Mouse (Mus musculus): Measurements from ENCODE around the gene H3f3a. TPM values are rescaled to one million over a fixed set of nuclear protein-coding genes. Genes with fewer than 3 reads are reported as not detected.

Gene H3f3a
- polyA plus RNA-seq (2014; fragmentation: Illumina TruSeq; extraction: RNeasy Lipid Tissue Mini Kit (QIAGEN cat#74804); ENCODE audit: low read depth, low replicate concordance): 1,682 TPM

DNA sequence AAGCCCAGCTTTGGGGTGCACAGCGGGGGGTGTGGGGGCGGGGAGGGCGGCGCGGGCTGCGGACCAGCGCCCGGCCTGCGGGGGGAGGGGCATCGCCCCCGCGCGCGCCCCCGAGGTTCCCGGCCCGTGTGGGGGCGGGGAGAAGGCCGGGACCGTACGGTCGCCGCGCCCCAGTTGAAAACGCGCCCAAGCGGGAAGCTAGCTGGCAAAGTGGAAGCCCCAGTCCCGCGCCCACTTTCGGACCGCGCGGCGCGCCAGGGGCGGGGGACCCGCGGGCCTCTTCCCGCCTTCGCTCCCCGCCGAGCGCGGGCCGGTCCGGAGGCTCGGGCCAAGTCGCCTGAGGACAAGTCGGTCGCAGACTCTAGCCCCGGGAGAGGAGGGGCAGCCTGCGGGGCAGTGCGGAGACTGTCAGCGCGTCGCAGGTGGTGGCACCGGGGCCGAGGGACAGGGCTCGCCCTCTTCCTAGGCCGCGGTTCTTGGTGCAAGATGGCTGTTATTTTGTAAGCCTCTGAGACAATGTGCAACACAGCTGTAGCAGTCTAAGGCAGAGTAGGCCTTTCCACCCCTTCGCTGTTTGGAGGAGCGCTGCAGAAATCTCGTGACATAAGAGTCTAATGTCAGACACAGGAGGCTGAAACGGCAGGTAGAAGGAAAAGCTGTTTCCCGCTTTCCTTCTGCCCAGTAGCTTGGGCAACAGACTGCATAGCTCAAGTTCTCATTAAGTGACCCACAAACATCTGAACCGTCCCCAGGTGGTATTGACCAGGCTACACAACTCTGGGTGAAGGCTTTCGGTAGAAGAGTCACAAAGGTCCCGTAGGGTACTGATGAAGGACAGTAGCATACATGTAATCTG, at the start of gene H3f3a:
H3f3a (minus strand) TSS at position 59 of the 856 bp plus-strand sequence.

DNA sequence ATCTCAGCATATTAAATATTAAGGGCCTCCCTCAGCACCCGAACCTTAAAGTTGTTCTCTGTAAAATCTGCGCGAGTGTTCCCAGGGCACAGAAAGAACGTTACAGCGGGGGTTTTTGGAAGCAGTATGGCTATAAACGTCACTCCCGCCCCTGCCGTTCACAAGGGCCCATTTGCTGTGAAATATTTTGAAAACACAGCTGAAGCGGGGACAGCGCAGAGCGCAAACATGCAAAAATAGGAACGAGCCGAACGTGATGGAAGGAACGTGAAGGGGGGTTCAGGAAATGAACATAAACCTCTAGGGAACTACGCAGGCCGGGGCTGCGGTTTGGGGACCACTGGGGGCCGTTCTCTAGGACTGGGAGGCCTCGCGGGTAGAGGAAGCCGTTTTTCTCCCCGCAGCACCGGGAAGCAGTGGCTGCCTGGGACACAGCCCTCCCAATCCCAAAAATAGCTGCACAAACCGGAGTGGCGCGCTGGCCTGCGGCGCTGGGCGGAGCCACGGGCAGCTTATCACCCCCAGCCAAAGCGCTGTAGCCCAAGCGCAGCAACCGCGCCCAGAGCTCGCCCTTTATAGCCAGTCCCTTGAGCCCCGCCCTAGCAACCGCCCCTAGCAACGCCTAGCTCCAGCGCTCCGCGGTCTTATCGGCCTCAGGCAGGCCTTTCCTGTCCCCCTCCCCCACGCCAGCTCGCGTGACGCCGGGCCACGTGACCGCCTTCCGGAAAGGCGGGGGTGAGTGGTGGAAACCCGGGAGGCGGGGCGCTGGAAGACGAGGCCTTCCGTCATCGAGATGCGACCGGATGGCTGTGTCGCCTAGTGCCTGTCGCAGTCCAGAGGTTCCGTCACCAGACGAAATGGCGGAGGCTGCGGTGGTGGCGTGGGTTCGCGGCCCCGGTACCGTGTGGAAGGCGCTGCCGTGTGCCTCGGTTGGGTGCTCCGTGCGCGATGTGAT, 36.9 kb upstream of the H3f3a start, which contains the start of gene Sde2:
Sde2 (plus strand) TSS at position 812 of the 955 bp plus-strand sequence.

Other genes starting within 250 kb of the H3f3a start
- gene Parp1, start 245.0 kb downstream of the H3f3a start, polyA plus RNA-seq (2014; fragmentation: Illumina TruSeq; extraction: RNeasy Lipid Tissue Mini Kit (QIAGEN cat#74804); ENCODE audit: low read depth, low replicate concordance): 26.9 TPM
- gene Lin9, start 172.8 kb downstream of the H3f3a start, polyA plus RNA-seq (2014; fragmentation: Illumina TruSeq; extraction: RNeasy Lipid Tissue Mini Kit (QIAGEN cat#74804); ENCODE audit: low read depth, low replicate concordance): 16.9 TPM
- gene Mixl1, start 116.9 kb downstream of the H3f3a start, polyA plus RNA-seq (2014; fragmentation: Illumina TruSeq; extraction: RNeasy Lipid Tissue Mini Kit (QIAGEN cat#74804); ENCODE audit: low read depth, low replicate concordance): not detected
- 98.0 TPM for gene Acbd3, start 87.9 kb downstream of the H3f3a start, polyA plus RNA-seq (2014; fragmentation: Illumina TruSeq; extraction: RNeasy Lipid Tissue Mini Kit (QIAGEN cat#74804); ENCODE audit: low read depth, low replicate concordance)
- gene Sde2, start 37.2 kb upstream of the H3f3a start, polyA plus RNA-seq (2014; fragmentation: Illumina TruSeq; extraction: RNeasy Lipid Tissue Mini Kit (QIAGEN cat#74804); ENCODE audit: low read depth, low replicate concordance): 33.7 TPM
- gene Lefty2, start 79.2 kb upstream of the H3f3a start, polyA plus RNA-seq (2014; fragmentation: Illumina TruSeq; extraction: RNeasy Lipid Tissue Mini Kit (QIAGEN cat#74804); ENCODE audit: low read depth, low replicate concordance): 0.23 TPM
- gene Pycr2, start 90.3 kb upstream of the H3f3a start, polyA plus RNA-seq (2014; fragmentation: Illumina TruSeq; extraction: RNeasy Lipid Tissue Mini Kit (QIAGEN cat#74804); ENCODE audit: low read depth, low replicate concordance): 3.1 TPM
- gene Lefty1, start 121.1 kb upstream of the H3f3a start, polyA plus RNA-seq (2014; fragmentation: Illumina TruSeq; extraction: RNeasy Lipid Tissue Mini Kit (QIAGEN cat#74804); ENCODE audit: low read depth, low replicate concordance): 1.6 TPM
- gene Tmem63a, start 128.4 kb upstream of the H3f3a start, polyA plus RNA-seq (2014; fragmentation: Illumina TruSeq; extraction: RNeasy Lipid Tissue Mini Kit (QIAGEN cat#74804); ENCODE audit: low read depth, low replicate concordance): 10.2 TPM
- 157 TPM for gene Ephx1, start 207.0 kb upstream of the H3f3a start, polyA plus RNA-seq (2014; fragmentation: Illumina TruSeq; extraction: RNeasy Lipid Tissue Mini Kit (QIAGEN cat#74804); ENCODE audit: low read depth, low replicate concordance)
- not detected for gene 9130409I23Rik, start 237.3 kb upstream of the H3f3a start, polyA plus RNA-seq (2014; fragmentation: Illumina TruSeq; extraction: RNeasy Lipid Tissue Mini Kit (QIAGEN cat#74804); ENCODE audit: low read depth, low replicate concordance)